Mouse (Mus musculus) CH12.LX (cell line): Measurements from ENCODE around the gene Tfap4. TPM values are rescaled to one million over a fixed set of nuclear protein-coding genes. Genes with fewer than 3 reads are reported as not detected.
A peak's percentile ranks its signal among the peaks of the same experiment; 100 is the strongest.

ENCODE experiments used
- DNase-seq: peaks from one replicate; pipeline ENCODE4 v3.0.0-alpha.2; 2013; ENCODE audit errors: extremely low read depth
- H3K27ac ChIP-seq: 2 replicates; pipeline ENCODE4 v1.5.1; 2012; ENCODE audit warnings: low read depth, mild to moderate bottlenecking, control low read depth, moderate library complexity; ENCODE audit not compliant: insufficient read depth
- H3K27me3 ChIP-seq: replicated peaks from 2 replicates; pipeline ENCODE3; 2012; ENCODE audit warnings: inconsistent platforms
- H3K36me3 ChIP-seq, 2 experiments: replicated peaks in 1 of 2; 2 replicates each; pipeline versions ENCODE3 to v1.6.1; 2012; ENCODE audit warnings: inconsistent platforms in 1 of 2, low read length in 1 of 2, mild to moderate bottlenecking in 1 of 2, mixed read lengths in 1 of 2, moderate library complexity in 1 of 2; ENCODE audit not compliant: control insufficient read depth in 1 of 2, insufficient read depth in 1 of 2
- H3K4me1 ChIP-seq, 2 experiments: 2 replicates each; pipeline ENCODE4 v1.6.1; 2012; ENCODE audit warnings: inconsistent platforms in 1 of 2, moderate library complexity in 1 of 2; ENCODE audit not compliant: insufficient read depth in 2 of 2, control insufficient read depth in 1 of 2
- H3K4me2 ChIP-seq: 2 replicates; pipeline ENCODE4 v1.6.1; 2012; ENCODE audit warnings: low read depth, mild to moderate bottlenecking, control low read depth; ENCODE audit not compliant: poor library complexity, insufficient read depth, severe bottlenecking
- H3K4me3 ChIP-seq, 3 experiments: fragments of 150-350 bp in 1 of 3; sonication (generic) in 1 of 3; replicated peaks in 1 of 3; 2 replicates each; pipeline versions ENCODE3 to v1.5.1; 2011 to 2012; ENCODE audit warnings: low read depth in 2 of 3, low read length in 2 of 3, mild to moderate bottlenecking in 2 of 3, moderate library complexity in 2 of 3, control low read depth in 1 of 3, improper control_type of control experiment in 1 of 3, inconsistent platforms in 1 of 3, mixed read lengths in 1 of 3; ENCODE audit not compliant: poor library complexity in 1 of 3
- H3K79me2 ChIP-seq: replicated peaks from 2 replicates; pipeline ENCODE4 v1.6.1; 2012; ENCODE audit warnings: mild to moderate bottlenecking, moderate library complexity; ENCODE audit not compliant: control insufficient read depth, poor library complexity, insufficient read depth, severe bottlenecking; ENCODE audit errors: extremely low read depth
- H3K9ac ChIP-seq: 2 replicates; pipeline ENCODE4 v1.6.1; 2012; ENCODE audit warnings: low read depth, mild to moderate bottlenecking, control low read depth, moderate library complexity; ENCODE audit not compliant: insufficient read depth
- H3K9me3 ChIP-seq: replicated peaks from 2 replicates; pipeline ENCODE3; 2012; ENCODE audit warnings: low read length, inconsistent platforms, mixed read lengths
- BHLHE40 ChIP-seq: IDR thresholded peaks from 2 replicates; pipeline ENCODE4 v1.6.1; 2011; ENCODE audit warnings: mild to moderate bottlenecking, low read depth, low read length, improper control_type of control experiment
- CHD1 ChIP-seq: IDR thresholded peaks from 2 replicates; pipeline ENCODE4 v1.6.1; 2012; ENCODE audit warnings: low read depth, low read length, improper control_type of control experiment, inconsistent platforms
- CHD2 ChIP-seq: IDR thresholded peaks from 2 replicates; pipeline ENCODE4 v1.6.1; 2011; ENCODE audit warnings: low read length, improper control_type of control experiment
- CTCF ChIP-seq, 2 experiments: IDR thresholded peaks in 1 of 2; conservative IDR thresholded peaks in 1 of 2; 2 replicates each; pipeline ENCODE4 v1.5.1; 2011 to 2012; ENCODE audit warnings: low read depth in 2 of 2, low read length in 2 of 2, improper control_type of control experiment in 1 of 2, inconsistent platforms in 1 of 2, mild to moderate bottlenecking in 1 of 2, moderate library complexity in 1 of 2
- E2F4 ChIP-seq: IDR thresholded peaks from 2 replicates; pipeline ENCODE4 v1.6.1; 2011; ENCODE audit warnings: low read depth, low read length, improper control_type of control experiment; ENCODE audit not compliant: insufficient replicate concordance
- ELF1 ChIP-seq: IDR thresholded peaks from 2 replicates; pipeline ENCODE4 v1.6.1; 2014; ENCODE audit warnings: low read depth, mild to moderate bottlenecking, inconsistent platforms, low read length, improper control_type of control experiment
- EP300 ChIP-seq: IDR thresholded peaks from 2 replicates; pipeline ENCODE4 v1.6.1; 2011; ENCODE audit warnings: low read length, improper control_type of control experiment
- ETS1 ChIP-seq: conservative IDR thresholded peaks from 2 replicates; pipeline ENCODE4 v1.6.1; 2012; ENCODE audit warnings: low read depth, mild to moderate bottlenecking, inconsistent platforms, low read length, improper control_type of control experiment, moderate library complexity
- GABPA ChIP-seq: IDR thresholded peaks from 2 replicates; pipeline ENCODE4 v1.6.1; 2012; ENCODE audit warnings: low read depth, low read length, improper control_type of control experiment, inconsistent platforms; ENCODE audit not compliant: insufficient replicate concordance
- HCFC1 ChIP-seq: IDR thresholded peaks from 2 replicates; pipeline ENCODE4 v1.6.1; 2012; ENCODE audit warnings: low read depth, mild to moderate bottlenecking, inconsistent platforms, low read length, improper control_type of control experiment
- IRF4 ChIP-seq: IDR thresholded peaks from 2 replicates; pipeline ENCODE4 v1.6.1; 2014; ENCODE audit warnings: low read depth, mild to moderate bottlenecking, inconsistent platforms, low read length, improper control_type of control experiment
- JUN ChIP-seq: IDR thresholded peaks from 2 replicates; pipeline ENCODE4 v1.6.1; 2011; ENCODE audit warnings: low read depth, mild to moderate bottlenecking, low read length, improper control_type of control experiment, moderate library complexity; ENCODE audit not compliant: insufficient read depth
- JUND ChIP-seq: conservative IDR thresholded peaks from 2 replicates; pipeline ENCODE4 v1.6.1; 2011; ENCODE audit warnings: low read depth, low read length, improper control_type of control experiment
- KAT2A ChIP-seq: IDR thresholded peaks from 2 replicates; pipeline ENCODE4 v1.6.1; 2012; ENCODE audit warnings: low read length, improper control_type of control experiment, inconsistent platforms; ENCODE audit not compliant: insufficient replicate concordance
- MAFK ChIP-seq: IDR thresholded peaks from 2 replicates; pipeline ENCODE4 v1.6.1; 2011; ENCODE audit warnings: low read length, improper control_type of control experiment; ENCODE audit not compliant: insufficient replicate concordance
- MAX ChIP-seq: IDR thresholded peaks from 2 replicates; pipeline ENCODE4 v1.6.1; 2011; ENCODE audit warnings: low read length, improper control_type of control experiment
- MAZ ChIP-seq: IDR thresholded peaks from 2 replicates; pipeline ENCODE4 v1.6.1; 2012; ENCODE audit warnings: low read depth, mild to moderate bottlenecking, inconsistent platforms, low read length, improper control_type of control experiment, moderate library complexity
- MEF2A ChIP-seq: IDR thresholded peaks from 2 replicates; pipeline ENCODE4 v1.6.1; 2014; ENCODE audit warnings: low read depth, mild to moderate bottlenecking, inconsistent platforms, low read length, improper control_type of control experiment, borderline replicate concordance
- MXI1 ChIP-seq: IDR thresholded peaks from 2 replicates; pipeline ENCODE4 v1.6.1; 2011; ENCODE audit warnings: mild to moderate bottlenecking, low read depth, low read length, improper control_type of control experiment
- MYC ChIP-seq: IDR thresholded peaks from 2 replicates; pipeline ENCODE4 v1.6.1; 2011; ENCODE audit warnings: low read depth, mild to moderate bottlenecking, improper control_type of control experiment, low read length
- NELFE ChIP-seq: IDR thresholded peaks from 2 replicates; pipeline ENCODE4 v1.6.1; 2011; ENCODE audit warnings: low read depth, low read length, improper control_type of control experiment
- NRF1 ChIP-seq: IDR thresholded peaks from 2 replicates; pipeline ENCODE4 v1.6.1; 2014; ENCODE audit warnings: low read depth, mild to moderate bottlenecking, inconsistent platforms, low read length, improper control_type of control experiment, moderate library complexity
- PAX5 ChIP-seq: IDR thresholded peaks from 2 replicates; pipeline ENCODE4 v1.6.1; 2012; ENCODE audit warnings: low read length, inconsistent platforms, mixed read lengths
- POLR2A ChIP-seq: IDR thresholded peaks from 2 replicates; pipeline ENCODE4 v1.6.1; 2011; ENCODE audit warnings: low read depth, mild to moderate bottlenecking, improper control_type of control experiment, low read length
- POLR2AphosphoS2 ChIP-seq: IDR thresholded peaks from 2 replicates; pipeline ENCODE4 v1.6.1; 2011; ENCODE audit warnings: low read depth, low read length, improper control_type of control experiment
- RAD21 ChIP-seq: IDR thresholded peaks from 2 replicates; pipeline ENCODE4 v1.6.1; 2011; ENCODE audit warnings: low read depth, mild to moderate bottlenecking, low read length, improper control_type of control experiment, moderate library complexity
- RCOR1 ChIP-seq: conservative IDR thresholded peaks from 2 replicates; pipeline ENCODE4 v1.6.1; 2012; ENCODE audit warnings: low read depth, mild to moderate bottlenecking, inconsistent platforms, low read length, improper control_type of control experiment
- SIN3A ChIP-seq: IDR thresholded peaks from 2 replicates; pipeline ENCODE4 v1.6.1; 2012; ENCODE audit warnings: low read length, improper control_type of control experiment, inconsistent platforms
- SMC3 ChIP-seq: IDR thresholded peaks from 2 replicates; pipeline ENCODE4 v1.6.1; 2011; ENCODE audit warnings: low read depth, low read length, improper control_type of control experiment
- TBP ChIP-seq: conservative IDR thresholded peaks from 2 replicates; pipeline ENCODE4 v1.6.1; 2011; ENCODE audit warnings: low read depth, low read length, improper control_type of control experiment
- TCF12 ChIP-seq: IDR thresholded peaks from 2 replicates; pipeline ENCODE4 v1.6.1; 2014; ENCODE audit warnings: low read depth, mild to moderate bottlenecking, inconsistent platforms, low read length, improper control_type of control experiment
- UBTF ChIP-seq: IDR thresholded peaks from 2 replicates; pipeline ENCODE4 v1.6.1; 2012; ENCODE audit warnings: low read depth, mild to moderate bottlenecking, inconsistent platforms, low read length, improper control_type of control experiment, moderate library complexity
- USF1 ChIP-seq: IDR thresholded peaks from 2 replicates; pipeline ENCODE4 v1.6.1; 2014; ENCODE audit warnings: low read depth, mild to moderate bottlenecking, inconsistent platforms, low read length, improper control_type of control experiment
- USF2 ChIP-seq: conservative IDR thresholded peaks from 2 replicates; pipeline ENCODE4 v1.6.1; 2011; ENCODE audit warnings: low read depth, low read length, improper control_type of control experiment
- ZC3H11A ChIP-seq: IDR thresholded peaks from 2 replicates; pipeline ENCODE4 v1.6.1; 2012; ENCODE audit warnings: low read depth, mild to moderate bottlenecking, inconsistent platforms, low read length, improper control_type of control experiment
- ZKSCAN1 ChIP-seq: IDR thresholded peaks from 2 replicates; pipeline ENCODE4 v1.6.1; 2012; ENCODE audit warnings: low read depth, inconsistent platforms, low read length, improper control_type of control experiment, borderline replicate concordance
- ZMIZ1 ChIP-seq: IDR thresholded peaks from 2 replicates; pipeline ENCODE4 v1.6.1; 2012; ENCODE audit warnings: low read depth, mild to moderate bottlenecking, inconsistent platforms, low read length, improper control_type of control experiment
- ZNF384 ChIP-seq: IDR thresholded peaks from 2 replicates; pipeline ENCODE4 v1.6.1; 2012; ENCODE audit warnings: low read depth, low read length, improper control_type of control experiment, inconsistent platforms
- dilution Hi-C: fragments of 300-500 bp; cut with MboI; formaldehyde crosslinking; loops from 2 replicates; pipeline ENCODE4 v1.14.3; 2020; ENCODE audit warnings: low sequenced_read_pairs; ENCODE audit not compliant: extremely low pct_unique_long_range_greater_than_20kb, extremely low pct_ligation_motif_present
- in situ Hi-C: fragments of 300-500 bp; cut with MboI; formaldehyde crosslinking; loops from 3 replicates; pipeline ENCODE4 v1.14.3; 2019; ENCODE audit warnings: low sequenced_read_pairs, low pct_ligation_motif_present, low pct_unique_long_range_greater_than_20kb, mixed read lengths
- polyA plus RNA-seq: library from polyadenylated mRNA; unstranded; fragments of >175 nt; gene quantifications from 2 replicates; pipeline ENCODE4 v1.2.1, GENCODE M21; 2012; ENCODE audit warnings: low read depth; ENCODE audit not compliant: insufficient read length
- total RNA-seq, 2 experiments: library from RNA; depleted of rRNA; stranded (reverse); fragments of 300-350 nt in 1 of 2; fragments of >200 nt in 1 of 2; gene quantifications; 2 replicates each; pipeline ENCODE4 v1.2.3; 2012 to 2014

Gene Tfap4
- total and polyA plus RNA-seq, 3 experiments = 23.5 to 43.3 (median 24.0) TPM

DNA sequence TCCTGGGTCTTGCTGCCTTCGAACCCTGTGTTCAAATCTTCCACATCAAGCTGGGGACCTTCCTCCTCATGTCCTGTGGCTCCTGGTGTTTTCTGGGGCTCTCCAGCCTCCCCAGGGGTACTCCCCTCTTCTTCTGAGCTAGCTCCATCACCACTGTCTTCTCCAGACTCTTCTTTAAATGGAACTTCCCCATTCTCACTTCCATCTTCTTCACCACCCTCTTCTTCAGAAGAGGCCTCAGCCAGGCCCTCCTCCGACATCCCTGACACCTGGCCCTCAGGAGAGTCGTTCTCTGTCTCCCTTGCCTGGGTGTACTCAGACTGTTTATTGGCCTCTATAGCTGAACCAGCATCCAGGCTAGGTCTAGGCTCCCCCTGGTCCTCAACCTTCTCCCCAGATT is 63.2 kb downstream of the Tfap4 start:
- peak; percentile 72 for DNase-seq
- Histone ChIP-seq H3K4me2 (peak overlapping the region; percentile 1; the same call in 1 of the 2 replicates), H3K79me2 (no peaks in the 10 kb centered on the region), H3K9me3 (no peaks in the 10 kb centered on the region), H3K9ac (peak overlapping the region; percentile 17), H3K4me1 (peaks cover 43 to 84% of the 10 kb centered on the region in 2 experiments)
- in situ Hi-C loops = loop anchor here (5.0 kb wide), 1 partner anchor 41 kb away; no protein-coding TSS in a partner anchor
- no peak for TF ChIP-seq MAX
- TF ChIP-seq POLR2AphosphoS2 = 0 out of 2 replicates have a peak, but pooled peaks have one; percentile 17
- no peak for TF ChIP-seq USF1
- TF ChIP-seq EP300 = peak; percentile 80
- no peak for TF ChIP-seq GABPA
- no peak; the same call in 1 of the 2 replicates for TF ChIP-seq SMC3
- no peak for TF ChIP-seq NRF1
- no peak for TF ChIP-seq RAD21
- no peak for TF ChIP-seq BHLHE40
- no peak; the same call in 1 of the 2 replicates for TF ChIP-seq MXI1
- TF ChIP-seq E2F4 = no peak
- no peak for TF ChIP-seq CHD1
- 0 out of 2 replicates have a peak, but pooled peaks have one; percentile 32 for TF ChIP-seq ETS1
- no peak for TF ChIP-seq UBTF
- no peak for TF ChIP-seq ZC3H11A
- no peak for TF ChIP-seq JUND
- TF ChIP-seq MEF2A = 0 out of 2 replicates have a peak, but pooled peaks have one; percentile 55
- no peak for TF ChIP-seq ZMIZ1
- TF ChIP-seq MYC = no peak
- no peak for TF ChIP-seq RCOR1
- no peak for TF ChIP-seq SIN3A
- 0 out of 2 replicates have a peak, but pooled peaks have one; percentile 19 for TF ChIP-seq MAFK
- no peak; the same call in 1 of the 2 replicates for TF ChIP-seq HCFC1
- TF ChIP-seq TBP = 0 out of 2 replicates have a peak, but pooled peaks have one; percentile 9
- TF ChIP-seq JUN = no peak; the same call in 1 of the 2 replicates
- TF ChIP-seq IRF4 = peak; percentile 63
- no peak for TF ChIP-seq USF2
- no peak for TF ChIP-seq ELF1
- no peak for TF ChIP-seq ZKSCAN1
- TF ChIP-seq NELFE = no peak
- TF ChIP-seq CHD2 = no peak
- no peak for TF ChIP-seq ZNF384
- TF ChIP-seq TCF12 = 0 out of 2 replicates have a peak, but pooled peaks have one; percentile 63
- no peak for TF ChIP-seq CTCF (conservative IDR thresholded peaks at IDR 0.05 in 1 of 2, IDR thresholded peaks at IDR 0.05 in 1 of 2; ENCODE audit: low read depth in 2 of 2, low read length in 2 of 2)
- no peak for TF ChIP-seq KAT2A
- no peak for TF ChIP-seq MAZ
- no peak for TF ChIP-seq PAX5
- no peak for TF ChIP-seq POLR2A
- TF ChIP-seq, all 38 proteins: peak for 8
- dilution Hi-C loops = no loop called here
- Histone ChIP-seq H3K27me3 (no peaks in the 10 kb centered on the region), H3K4me3 (peak overlapping the region in 2 of 3 experiments; percentile 21 to 49), H3K36me3 (peaks cover 6 to 38% of the 10 kb centered on the region in 2 experiments), H3K27ac (peak overlapping the region; percentile 40)
